Comparison of ENCODE assay signal across 13 mouse cellular contexts in the genomic region with DNA sequence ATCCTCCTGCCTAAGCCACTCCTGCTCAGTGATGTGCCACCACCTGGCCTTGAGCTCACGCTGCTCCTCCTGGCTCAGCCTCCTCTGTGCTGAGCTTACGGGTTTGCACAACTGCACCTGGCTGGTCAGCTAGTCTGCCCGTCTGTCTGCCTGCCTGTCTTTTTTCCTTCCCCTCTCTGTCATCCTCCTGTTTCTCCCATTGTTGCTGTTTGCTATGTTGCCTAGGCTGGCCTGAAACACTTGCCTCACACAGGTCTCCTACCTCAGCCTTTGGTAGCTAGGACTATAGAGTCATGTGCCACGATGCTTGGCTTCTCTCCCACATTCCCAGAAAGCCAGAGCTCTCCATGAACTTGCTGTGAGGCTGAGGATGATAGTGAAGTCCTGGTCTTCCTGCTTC. TPM values are rescaled to one million over a fixed set of nuclear protein-coding genes. Genes with fewer than 3 reads are reported as not detected.
DNase-seq lines count a peak whose midpoint lies in the region; ATAC-seq and TF ChIP-seq lines count a peak whose summit lies in the region.
"Had no signal": no experiment of that assay in that cellular context is flagged by ENCODE, and none has a peak within 500 bp of the region (broad histone marks: within the 10 kb centered on the region; RNA-seq: fewer than 3 reads in every experiment).

No protein-coding gene starts in this region.

- peaks cover 29% of the 10 kb centered on the region for H3K4me1 ChIP-seq in forebrain, embryonic 15.5 days
- H3K4me1 ChIP-seq in midbrain, postnatal 0 days (ENCODE audit: insufficient read depth, low read length), result no peaks in the 10 kb centered on the region

- intact Hi-C loops in left cerebral cortex, adult 2 months (cut with DNase I), result no loop called here

- 51% methylated on average over 4 of the region's 4 CpGs for WGBS in forebrain, embryonic 15.5 days
- WGBS in midbrain, postnatal 0 days, result 65% methylated on average over 4 of the region's 4 CpGs

- no peaks in the 10 kb centered on the region for H3K27me3 ChIP-seq in forebrain, embryonic 15.5 days
- H3K27me3 ChIP-seq in midbrain, postnatal 0 days (ENCODE audit: insufficient read depth, low read length), result no peaks in the 10 kb centered on the region
- H3K27me3 ChIP-seq: liver, embryonic 12.5 days had no signal

- H3K4me3 ChIP-seq in left cerebral cortex, adult 2 months, result no peak overlapping the region
- no peak overlapping the region for H3K4me3 ChIP-seq in forebrain, embryonic 15.5 days
- H3K4me3 ChIP-seq in midbrain, postnatal 0 days (ENCODE audit: low read depth, low read length), result no peak overlapping the region
- H3K4me3 ChIP-seq: liver, embryonic 12.5 days had no signal

- H3K9ac ChIP-seq in forebrain, embryonic 15.5 days (replicated peaks), result no peak overlapping the region; the same call in 1 of the 2 replicates
- no peak overlapping the region for H3K9ac ChIP-seq in midbrain, postnatal 0 days (replicated peaks; ENCODE audit: low read length, poor library complexity, severe bottlenecking)
- H3K9ac ChIP-seq: liver, embryonic 12.5 days had no signal

- no peaks in the 10 kb centered on the region for H3K9me3 ChIP-seq in forebrain, embryonic 15.5 days
- no peaks in the 10 kb centered on the region for H3K9me3 ChIP-seq in midbrain, postnatal 0 days (ENCODE audit: low read length)
- H3K9me3 ChIP-seq: liver, embryonic 12.5 days had no signal

- TF ChIP-seq CTCF in left cerebral cortex, adult 2 months (IDR thresholded peaks at IDR 0.05), result no peak
- TF ChIP-seq CTCF in midbrain, postnatal 0 days (IDR thresholded peaks at IDR 0.05), result no peak

- no peak for DNase-seq in cerebellum, adult 11-12 months
- DNase-seq in left cerebral cortex, adult 2 months (ENCODE audit: extremely low spot score in 1 of 2, low spot score in 2 of 2), result no peak
- DNase-seq in left cerebral cortex, adult 11 months (ENCODE audit: low spot score), result no peak
- DNase-seq in midbrain, postnatal 0 days (ENCODE audit: low spot score), result no peak
- DNase-seq in gastrocnemius, postnatal 25 days, result no peak
- DNase-seq in left cerebral cortex, adult 9 months (ENCODE audit: low spot score in 2 of 2), result no peak
- DNase-seq: heart, adult 11 months; kidney, postnatal 10 days; lung, postnatal 10 days; thymus, adult 18-20 months had no signal

- ATAC-seq in cerebellum, adult (ENCODE audit: insufficient number of reproducible peaks, low FRiP score, low TSS enrichment), result 0 out of 2 replicates have a peak, but pooled peaks have one; percentile 42
- 0 out of 2 replicates have a peak, but pooled peaks have one; percentile 5 for ATAC-seq in forebrain, embryonic 15.5 days (replicated peaks)
- no peak for ATAC-seq in midbrain, postnatal 0 days (ENCODE audit: low FRiP score)
- ATAC-seq: liver, embryonic 12.5 days had no signal

- peak overlapping the region; percentile 68 for H3K27ac ChIP-seq in left cerebral cortex, adult 2 months
- H3K27ac ChIP-seq in forebrain, embryonic 15.5 days (replicated peaks), result peak overlapping the region; percentile 86
- 0 out of 2 replicates have a peak overlapping the region, but pooled peaks have one; percentile 43 for H3K27ac ChIP-seq in midbrain, postnatal 0 days (ENCODE audit: low read depth, low read length)
- H3K27ac ChIP-seq: liver, embryonic 12.5 days had no signal

- no peak overlapping the region for H3K4me2 ChIP-seq in forebrain, embryonic 15.5 days (replicated peaks)
- H3K4me2 ChIP-seq in midbrain, postnatal 0 days (ENCODE audit: low read depth, low read length, poor library complexity, severe bottlenecking), result no peak overlapping the region
- H3K4me2 ChIP-seq: liver, embryonic 12.5 days had no signal

- H3K36me3 ChIP-seq in forebrain, embryonic 15.5 days, result peaks cover 33% of the 10 kb centered on the region
- peaks cover 26% of the 10 kb centered on the region for H3K36me3 ChIP-seq in midbrain, postnatal 0 days (ENCODE audit: insufficient read depth, low read length)

RNA-seq across cellular contexts. Expression of a gene that starts 21.6 kb away (rescaled TPM):
- total RNA-seq in left cerebral cortex, adult 2 months (2021), result 100 to 1,000 TPM; 115 to 116 TPM
- polyA plus RNA-seq in forebrain, embryonic 15.5 days (2015; fragmentation: Nextera tagmentation; extraction: Ambion mirVana), result 94.2 and 97.1 TPM in 2 replicates
- 42.8 and 46.7 TPM in 2 replicates for total RNA-seq in midbrain, postnatal 0 days (2014; rRNA removed)
- polyA plus RNA-seq in midbrain, postnatal 0 days (2015; fragmentation: Nextera tagmentation; extraction: Ambion mirVana), result 37.7 and 38.1 TPM in 2 replicates
- total RNA-seq in gastrocnemius, postnatal 25 days (2021), result 100 to 1,000 TPM; 135 to 147 TPM

RNA-seq across cellular contexts. Expression of a gene that starts 40.8 kb away (rescaled TPM):
- total RNA-seq in left cerebral cortex, adult 2 months (2021), result 100 to 1,000 TPM in 1 of 2 experiments, 10 to 100 TPM in 1; 99.1 to 101 TPM
- 64.1 and 66.2 TPM in 2 replicates for polyA plus RNA-seq in forebrain, embryonic 15.5 days (2015; fragmentation: Nextera tagmentation; extraction: Ambion mirVana)
- total RNA-seq in midbrain, postnatal 0 days (2014; rRNA removed), result 111 and 114 TPM in 2 replicates
- polyA plus RNA-seq in midbrain, postnatal 0 days (2015; fragmentation: Nextera tagmentation; extraction: Ambion mirVana), result 125 and 133 TPM in 2 replicates
- total RNA-seq in gastrocnemius, postnatal 25 days (2021), result not detected
- polyA plus RNA-seq: liver, embryonic 12.5 days had no signal

RNA-seq across cellular contexts. Expression of a gene that starts 59.9 kb away (rescaled TPM):
- total RNA-seq in left cerebral cortex, adult 2 months (2021), result 10 to 100 TPM; 25.9 to 27.1 TPM
- polyA plus RNA-seq in forebrain, embryonic 15.5 days (2015; fragmentation: Nextera tagmentation; extraction: Ambion mirVana), result 36.9 and 38.9 TPM in 2 replicates
- total RNA-seq in midbrain, postnatal 0 days (2014; rRNA removed), result 7.9 and 12.5 TPM in 2 replicates
- polyA plus RNA-seq in midbrain, postnatal 0 days (2015; fragmentation: Nextera tagmentation; extraction: Ambion mirVana), result 29.1 and 31.0 TPM in 2 replicates
- total RNA-seq in gastrocnemius, postnatal 25 days (2021), result 100 to 1,000 TPM in 1 of 2 experiments, 10 to 100 TPM in 1; 88.3 to 110 TPM

RNA-seq across cellular contexts. Expression of a gene that starts 59.9 kb away (rescaled TPM):
- 100 to 1,000 TPM; 746 to 788 TPM for total RNA-seq in left cerebral cortex, adult 2 months (2021)
- polyA plus RNA-seq in forebrain, embryonic 15.5 days (2015; fragmentation: Nextera tagmentation; extraction: Ambion mirVana), result 95.7 and 106 TPM in 2 replicates
- total RNA-seq in midbrain, postnatal 0 days (2014; rRNA removed), result 239 and 286 TPM in 2 replicates
- 275 and 319 TPM in 2 replicates for polyA plus RNA-seq in midbrain, postnatal 0 days (2015; fragmentation: Nextera tagmentation; extraction: Ambion mirVana)
- 10 to 100 TPM; 14.9 to 15.0 TPM for total RNA-seq in gastrocnemius, postnatal 25 days (2021)

Comparison
In these comparisons a context has a peak if more than half of its experiments do, and no peak if none do; other contexts are left out.
1. RNA of a gene that starts 40.8 kb away (total RNA-seq): 111 to 114 TPM in midbrain, postnatal 0 days and 99.1 to 101 TPM in left cerebral cortex, adult 2 months; not detected in gastrocnemius, postnatal 25 days; every median in the first group is over 100 times any median in the second.
2. Peak in every context shown above with its lines, with median percentiles within 50 percentile points of each other: H3K27ac ChIP-seq.